ENCODE assay signal across 8 mouse cellular contexts in the genomic region with DNA sequence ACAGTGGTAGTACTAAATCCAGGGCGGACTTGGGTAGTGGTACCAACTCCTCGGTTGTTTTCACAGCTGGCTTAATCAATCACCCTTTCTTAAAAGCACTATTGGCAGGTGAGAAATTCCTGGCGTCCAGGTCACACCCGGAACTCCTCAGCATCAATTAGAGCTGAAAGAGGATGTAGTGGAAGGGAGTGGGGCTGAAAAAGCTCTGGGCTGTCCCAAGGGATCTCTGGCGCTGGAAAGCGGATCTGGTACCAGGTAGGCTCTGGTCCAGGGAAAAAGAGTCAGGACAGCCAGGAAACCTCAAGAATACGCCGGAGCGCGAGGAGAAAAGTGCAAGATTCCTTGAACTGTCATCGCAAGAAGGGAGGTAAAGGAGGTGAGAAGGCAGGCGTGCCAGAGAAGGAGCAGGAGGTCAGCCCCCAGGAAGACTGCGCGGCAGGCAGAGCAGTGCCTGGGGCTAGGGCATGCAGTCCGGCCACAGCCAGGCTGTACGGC. TPM values are rescaled to one million over a fixed set of nuclear protein-coding genes. Genes with fewer than 3 reads are reported as not detected.
A peak's percentile ranks its signal among the peaks of the same experiment; 100 is the strongest.
DNase-seq lines count a peak whose midpoint lies in the region; ATAC-seq and TF ChIP-seq lines count a peak whose summit lies in the region.

No protein-coding gene starts in this region.

- no peaks in the 10 kb centered on the region for H3K9me3 ChIP-seq in hindbrain, embryonic 10.5 days
- H3K9me3 ChIP-seq in liver, embryonic 14.5 days (ENCODE audit: control insufficient read depth, low read length) = no peaks in the 10 kb centered on the region

- H3K4me3 ChIP-seq in hindbrain, embryonic 10.5 days = peak overlapping the region; percentile 72
- H3K4me3 ChIP-seq in liver, embryonic 14.5 days (ENCODE audit: insufficient read depth in 1 of 2, low read depth in 2 of 2, low read length in 2 of 2) = peak overlapping the region; percentile 49 to 61

- peaks cover 7% of the 10 kb centered on the region; the same call in 1 of the 2 replicates for H3K27me3 ChIP-seq in hindbrain, embryonic 10.5 days (ENCODE audit: insufficient read depth, poor library complexity, severe bottlenecking)
- H3K27me3 ChIP-seq in liver, embryonic 14.5 days (ENCODE audit: control insufficient read depth, insufficient read depth, low read length) = peaks cover 15% of the 10 kb centered on the region

- no peak for TF ChIP-seq EP300 in liver, embryonic 14.5 days (IDR thresholded peaks at IDR 0.05; ENCODE audit: low read depth)

- 2% methylated on average over 16 of the region's 16 CpGs for WGBS in hindbrain, embryonic 10.5 days
- WGBS in liver, embryonic 14.5 days (ENCODE audit: insufficient replicate concordance) = 5% methylated on average over 16 of the region's 16 CpGs

- H3K27ac ChIP-seq in hindbrain, embryonic 10.5 days = peak overlapping the region; percentile 91
- H3K27ac ChIP-seq in liver, embryonic 14.5 days = no peak overlapping the region

- DNase-seq in embryo, embryonic 10 days (ENCODE audit: low spot score) = peak; percentile 25
- DNase-seq in embryo, embryonic 11 days = no peak
- DNase-seq in thymus, postnatal 4 days = peak; percentile 9
- DNase-seq in thymus, postnatal 14 days = no peak
- DNase-seq in hindbrain, embryonic 10.5 days (ENCODE audit: low spot score) = peak; percentile 3
- DNase-seq in liver, embryonic 14.5 days (ENCODE audit: low read depth in 3 of 3, low spot score in 3 of 3) = no peak
- peak; percentile 8 for DNase-seq in testis, postnatal 14 days (ENCODE audit: low spot score)
- DNase-seq in natural killer cell, adult 2 months (ENCODE audit: low spot score in 2 of 2) = no peak

- H3K36me3 ChIP-seq in hindbrain, embryonic 10.5 days = no peaks in the 10 kb centered on the region
- H3K36me3 ChIP-seq in liver, embryonic 14.5 days (replicated peaks; ENCODE audit: control insufficient read depth, insufficient read depth, low read depth) = no peaks in the 10 kb centered on the region

- peak; percentile 50 for ATAC-seq in liver, embryonic 14.5 days (ENCODE audit: insufficient read depth)

- H3K4me2 ChIP-seq in liver, embryonic 14.5 days (ENCODE audit: low read depth) = peak overlapping the region; percentile 64

- TF ChIP-seq CTCF in liver, embryonic 14.5 days (IDR thresholded peaks at IDR 0.05; ENCODE audit: low read depth) = no peak

- H3K9ac ChIP-seq in liver, embryonic 14.5 days (replicated peaks) = peak overlapping the region; percentile 35

- peaks cover 17% of the 10 kb centered on the region for H3K4me1 ChIP-seq in hindbrain, embryonic 10.5 days (replicated peaks)
- H3K4me1 ChIP-seq in liver, embryonic 14.5 days (replicated peaks; ENCODE audit: control insufficient read depth in 2 of 2, insufficient read depth in 2 of 2, low read length in 1 of 2) = peaks cover 0 to 4% of the 10 kb centered on the region in 2 experiments; a peak in 2 of 4 replicates

RNA-seq across cellular contexts. Expression of gene Prkd1, which starts 0.7 kb away (rescaled TPM):
- polyA plus RNA-seq in hindbrain, embryonic 10.5 days (2016; fragmentation: Nextera tagmentation; extraction: Ambion mirVana) = 4.2 and 4.3 TPM in 2 replicates
- 0.54 and 0.73 TPM in 2 replicates for polyA plus RNA-seq in liver, embryonic 14.5 days (2012; rRNA removed)
- 0.56 and 0.75 TPM in 2 replicates for polyA plus RNA-seq in liver, embryonic 14.5 days (2014; fragmentation: Nextera tagmentation; extraction: Ambion mirVana)

Comparison
In these comparisons a context has a peak if more than half of its experiments do, and no peak if none do; other contexts are left out.
1. DNase-seq: peak in embryo, embryonic 10 days (single experiment), thymus, postnatal 4 days (single experiment), hindbrain, embryonic 10.5 days (single experiment) and testis, postnatal 14 days (single experiment); none in embryo, embryonic 11 days (single experiment), thymus, postnatal 14 days (single experiment), liver, embryonic 14.5 days (0 of 3) and natural killer cell, adult 2 months (0 of 2).